Mouse (Mus musculus) kidney, embryonic 15.5 days (tissue): ENCODE measurements at regions not wholly inside any gene's neighbourhood (a gene's known extent, or its start where the extent isn't known, plus 50 kb on each side); places are given as distances from the start of the nearest gene placed in this dataset.

Source experiments
- ATAC-seq: fragments of 200-750 bp; cut with Nextera tagmentation; replicated peaks from 2 replicates; pipeline ENCODE4 v1.8.0; 2017; ENCODE audit warnings: moderate TSS enrichment; ENCODE audit not compliant: low FRiP score
- H3K27ac ChIP-seq: fragments of 300-500 bp; sonication (generic); 2 replicates; pipeline ENCODE4 v1.5.1; 2015; ENCODE audit warnings: mild to moderate bottlenecking, inconsistent platforms
- H3K27me3 ChIP-seq: fragments of 300-500 bp; sonication (generic); 2 replicates; pipeline ENCODE4 v1.6.1; 2015; ENCODE audit warnings: inconsistent platforms
- H3K36me3 ChIP-seq: fragments of 300-500 bp; sonication (generic); 2 replicates; pipeline ENCODE4 v1.6.1; 2015; ENCODE audit warnings: inconsistent platforms
- H3K4me1 ChIP-seq: fragments of 300-500 bp; sonication (generic); 2 replicates; pipeline ENCODE4 v1.6.1; 2015; ENCODE audit warnings: inconsistent platforms
- H3K4me2 ChIP-seq: fragments of 300-500 bp; sonication (generic); 2 replicates; pipeline ENCODE4 v1.6.1; 2015; ENCODE audit warnings: moderate library complexity, mild to moderate bottlenecking, inconsistent platforms
- H3K4me3 ChIP-seq: fragments of 300-500 bp; sonication (generic); replicated peaks from 2 replicates; pipeline ENCODE4 v1.5.1; 2015; ENCODE audit warnings: mild to moderate bottlenecking, inconsistent platforms
- H3K9ac ChIP-seq: fragments of 300-500 bp; sonication (generic); 2 replicates; pipeline ENCODE4 v1.6.1; 2015; ENCODE audit warnings: mild to moderate bottlenecking, inconsistent platforms
- H3K9me3 ChIP-seq: fragments of 300-500 bp; sonication (generic); replicated peaks from 2 replicates; pipeline ENCODE4 v1.6.1; 2016; ENCODE audit warnings: inconsistent platforms
- WGBS: fragments of 180-500 bp; shearing (Covaris S2); methylation state at CpG from one replicate; pipeline ENCODE4 v1.1.7; 2015; ENCODE audit warnings: mixed read lengths; 5-methylcytosine and 5-hydroxymethylcytosine counted together

DNA sequence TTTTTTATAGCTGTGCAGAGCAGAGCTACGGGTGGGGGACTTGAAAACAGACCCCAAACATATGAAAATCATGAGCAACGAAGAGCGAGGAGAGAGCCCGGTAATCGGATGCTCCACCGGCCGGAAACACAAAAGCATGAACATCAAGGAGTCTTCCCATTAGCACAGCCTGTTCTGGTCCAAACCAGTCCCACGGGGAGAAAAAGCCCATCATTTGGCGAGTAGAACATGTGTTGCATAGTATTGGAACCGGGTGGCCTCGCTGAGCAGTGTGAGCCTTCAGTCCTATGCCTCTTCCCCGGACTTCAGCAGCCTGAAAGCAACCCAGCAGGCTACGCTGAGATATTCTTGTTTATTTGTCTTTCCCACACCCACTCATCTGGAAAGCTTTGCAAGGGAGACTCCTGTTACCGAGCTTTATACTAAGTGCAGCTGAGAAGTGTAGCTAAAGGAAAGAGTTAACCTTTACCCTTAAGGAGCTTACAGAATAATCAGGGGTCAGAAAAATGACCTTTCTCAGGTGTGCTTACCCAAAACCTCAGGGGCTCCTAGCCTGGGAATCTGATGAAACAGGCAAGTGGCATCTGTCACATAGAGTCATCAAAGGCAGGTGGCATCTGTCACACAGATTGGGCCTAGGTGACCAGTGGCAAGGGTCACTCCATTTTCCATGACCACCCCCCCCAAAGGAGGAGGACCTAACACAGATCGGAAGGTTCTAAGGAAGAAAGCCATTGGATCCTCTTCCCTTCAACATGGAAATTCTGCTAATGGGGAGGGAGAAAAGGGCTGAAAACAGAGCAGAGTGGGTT, 209.8 kb downstream of the Hs3st3b1 start:
- ATAC-seq = peak; percentile 86
- Histone ChIP-seq H3K27ac (peak overlapping the region; percentile 45), H3K4me3 (no peak overlapping the region), H3K27me3 (no peaks in the 10 kb centered on the region), H3K4me1 (peaks cover 8% of the 10 kb centered on the region), H3K9ac (no peak overlapping the region), H3K9me3 (no peaks in the 10 kb centered on the region), H3K36me3 (no peaks in the 10 kb centered on the region), H3K4me2 (peak overlapping the region; percentile 42)
- WGBS = 46% methylated on average over 15 of the region's 15 CpGs

DNA sequence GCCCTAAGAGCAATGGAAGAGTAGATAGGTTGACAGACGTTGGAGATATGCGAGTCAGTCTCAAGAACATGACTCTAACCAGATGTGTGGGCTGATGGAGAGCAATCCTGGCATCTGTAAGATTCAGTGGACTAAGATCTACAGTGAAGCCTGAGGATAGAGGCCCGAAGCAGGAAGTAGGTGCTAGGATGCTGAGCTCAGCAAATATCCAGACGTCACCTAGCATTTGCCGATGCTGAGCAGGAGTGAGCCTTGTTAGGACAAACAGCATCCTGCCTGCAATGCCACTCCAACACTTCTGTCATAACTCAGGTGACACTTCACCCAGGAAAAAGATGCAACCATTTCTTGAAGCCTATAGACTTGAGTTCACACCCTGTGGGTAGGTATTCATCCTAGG, 199.8 kb downstream of the Hs3st3b1 start:
- no peaks in the 10 kb centered on the region for H3K9me3 ChIP-seq
- 0 out of 2 replicates have a peak, but pooled peaks cover 3% of the 10 kb centered on the region for H3K4me1 ChIP-seq
- H3K4me3 ChIP-seq = no peak overlapping the region
- H3K36me3 ChIP-seq = no peaks in the 10 kb centered on the region
- H3K4me2 ChIP-seq = no peak overlapping the region
- no peak overlapping the region for H3K9ac ChIP-seq
- no peaks in the 10 kb centered on the region for H3K27me3 ChIP-seq
- 93% methylated on average over 5 of the region's 5 CpGs for WGBS
- ATAC-seq = no peak
- no peak overlapping the region for H3K27ac ChIP-seq

DNA sequence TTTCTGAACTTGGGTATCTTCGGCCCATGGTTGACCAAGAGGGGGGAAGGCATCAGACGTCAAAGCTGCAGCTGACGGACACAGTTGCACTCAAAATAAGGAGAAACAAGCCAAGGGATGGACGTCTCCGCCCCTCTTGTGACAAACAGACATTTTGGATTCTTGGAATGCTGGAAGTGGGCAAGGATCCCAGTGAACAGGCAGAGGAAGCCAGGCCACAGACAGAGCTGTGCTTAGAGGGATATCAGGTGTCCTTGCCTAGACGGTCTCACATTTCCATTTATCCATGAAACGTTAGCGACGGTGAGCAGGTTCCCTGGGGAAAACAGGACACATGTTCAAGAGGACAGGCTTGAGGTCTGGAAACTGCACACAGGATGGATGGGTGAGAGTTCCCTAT, 191.2 kb downstream of the Hs3st3b1 start:
- H3K4me1 ChIP-seq = no peaks in the 10 kb centered on the region
- no peaks in the 10 kb centered on the region for H3K27me3 ChIP-seq
- no peak overlapping the region for H3K9ac ChIP-seq
- ATAC-seq = no peak
- no peak overlapping the region for H3K27ac ChIP-seq
- no peaks in the 10 kb centered on the region for H3K36me3 ChIP-seq
- 51% methylated on average over 9 of the region's 9 CpGs for WGBS
- no peaks in the 10 kb centered on the region for H3K9me3 ChIP-seq
- H3K4me3 ChIP-seq = no peak overlapping the region
- H3K4me2 ChIP-seq = no peak overlapping the region

DNA sequence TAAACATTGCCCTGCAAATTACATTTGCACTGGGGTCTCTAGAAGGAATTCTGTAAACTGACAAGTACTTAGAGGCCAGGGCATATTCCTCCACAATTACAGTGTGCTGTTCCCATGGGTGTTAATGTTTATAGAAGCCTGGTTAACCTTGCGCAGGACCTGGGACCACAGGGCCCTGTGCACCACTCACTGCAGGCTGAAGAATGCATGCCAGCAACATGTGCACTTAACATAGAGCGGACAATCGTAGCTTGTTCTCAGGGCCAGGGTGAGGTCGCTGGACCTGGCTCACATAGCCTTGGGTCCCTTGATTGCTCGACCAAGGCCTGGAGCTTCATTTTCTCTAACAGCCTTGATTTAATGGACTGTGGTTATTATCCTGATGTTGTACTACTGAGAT, 168.8 kb downstream of the Hs3st3b1 start:
- WGBS = 36% methylated on average over 5 of the region's 5 CpGs
- ATAC-seq = peak; percentile 91
- no peaks in the 10 kb centered on the region for H3K36me3 ChIP-seq
- H3K27ac ChIP-seq = peak overlapping the region; percentile 70
- H3K4me2 ChIP-seq = no peak overlapping the region
- no peak overlapping the region for H3K4me3 ChIP-seq
- no peak overlapping the region for H3K9ac ChIP-seq
- no peaks in the 10 kb centered on the region for H3K27me3 ChIP-seq
- H3K4me1 ChIP-seq = peaks cover 22% of the 10 kb centered on the region
- H3K9me3 ChIP-seq = no peaks in the 10 kb centered on the region

DNA sequence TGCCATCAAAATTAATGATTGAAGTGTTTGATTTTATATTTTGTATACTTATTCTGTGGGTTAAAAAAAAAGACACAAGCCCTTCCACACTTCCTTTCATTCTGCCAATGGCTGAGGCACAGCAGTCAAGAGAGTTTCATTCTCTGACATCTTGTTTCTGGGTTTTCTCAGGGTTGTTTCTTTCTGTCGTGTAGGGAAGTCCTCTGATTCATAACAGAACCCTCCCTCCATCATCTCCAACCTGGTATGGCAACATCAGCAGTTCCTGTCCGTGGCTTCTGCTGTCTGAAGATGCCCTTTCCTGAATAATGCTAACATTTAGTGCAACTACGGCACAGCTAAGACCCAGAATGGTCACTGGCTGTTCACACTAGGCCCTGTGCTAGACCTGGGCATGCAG, 167.3 kb downstream of the Hs3st3b1 start:
- WGBS = 66% methylated on average over 3 of the region's 3 CpGs
- Histone ChIP-seq H3K9me3 (no peaks in the 10 kb centered on the region), H3K27me3 (no peaks in the 10 kb centered on the region), H3K36me3 (no peaks in the 10 kb centered on the region), H3K4me3 (no peak overlapping the region), H3K27ac (0 out of 2 replicates have a peak overlapping the region, but pooled peaks have one; percentile 14), H3K9ac (no peak overlapping the region), H3K4me1 (peaks cover 30% of the 10 kb centered on the region), H3K4me2 (no peak overlapping the region)
- ATAC-seq = no peak

DNA sequence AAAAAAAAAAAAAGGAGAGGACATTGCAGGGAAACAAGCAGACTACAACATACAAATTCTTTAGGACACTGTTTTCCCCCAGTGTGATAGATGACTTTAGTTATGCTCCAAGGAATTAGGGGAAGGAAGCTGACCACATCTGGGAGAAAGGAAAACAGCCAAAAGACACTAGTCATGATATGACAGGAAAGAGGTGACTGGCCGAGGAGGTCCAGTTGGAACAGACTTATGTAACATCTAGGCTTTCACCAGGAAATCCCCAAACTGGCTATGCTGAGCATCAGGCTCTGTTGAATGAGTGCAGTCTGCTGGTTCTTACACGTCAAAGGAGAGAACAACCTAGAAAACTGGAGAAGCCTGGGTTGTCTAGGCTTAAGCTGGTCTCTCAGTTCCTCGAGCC, 163.8 kb downstream of the Hs3st3b1 start:
- no peak overlapping the region for H3K9ac ChIP-seq
- peaks cover 25% of the 10 kb centered on the region for H3K4me1 ChIP-seq
- no peak overlapping the region for H3K27ac ChIP-seq
- H3K27me3 ChIP-seq = no peaks in the 10 kb centered on the region
- H3K9me3 ChIP-seq = no peaks in the 10 kb centered on the region
- no peaks in the 10 kb centered on the region for H3K36me3 ChIP-seq
- no peak for ATAC-seq
- WGBS = 61% methylated on average over 3 of the region's 3 CpGs
- H3K4me2 ChIP-seq = no peak overlapping the region
- no peak overlapping the region for H3K4me3 ChIP-seq

DNA sequence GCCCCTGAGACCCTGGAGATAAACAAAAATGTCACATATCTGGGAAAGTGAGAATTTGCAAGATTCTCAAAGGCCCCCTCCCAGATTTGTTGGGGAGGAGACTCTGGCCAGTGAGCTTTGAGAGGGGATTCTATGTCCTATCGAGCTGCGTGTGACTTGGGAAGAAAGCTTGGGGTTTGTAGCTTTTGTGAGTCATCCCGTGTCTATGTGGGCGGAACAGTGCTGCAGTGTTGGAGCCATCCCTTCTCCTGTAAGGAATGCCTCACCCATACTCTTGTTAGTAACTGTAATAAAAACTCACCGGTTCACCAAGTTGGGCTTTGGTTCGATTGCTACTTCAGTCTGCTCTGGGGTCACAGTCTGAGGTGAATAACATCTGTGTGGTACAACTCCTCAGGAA, 160.5 kb downstream of the Hs3st3b1 start:
- 64% methylated on average over 6 of the region's 6 CpGs for WGBS
- no peaks in the 10 kb centered on the region for H3K9me3 ChIP-seq

DNA sequence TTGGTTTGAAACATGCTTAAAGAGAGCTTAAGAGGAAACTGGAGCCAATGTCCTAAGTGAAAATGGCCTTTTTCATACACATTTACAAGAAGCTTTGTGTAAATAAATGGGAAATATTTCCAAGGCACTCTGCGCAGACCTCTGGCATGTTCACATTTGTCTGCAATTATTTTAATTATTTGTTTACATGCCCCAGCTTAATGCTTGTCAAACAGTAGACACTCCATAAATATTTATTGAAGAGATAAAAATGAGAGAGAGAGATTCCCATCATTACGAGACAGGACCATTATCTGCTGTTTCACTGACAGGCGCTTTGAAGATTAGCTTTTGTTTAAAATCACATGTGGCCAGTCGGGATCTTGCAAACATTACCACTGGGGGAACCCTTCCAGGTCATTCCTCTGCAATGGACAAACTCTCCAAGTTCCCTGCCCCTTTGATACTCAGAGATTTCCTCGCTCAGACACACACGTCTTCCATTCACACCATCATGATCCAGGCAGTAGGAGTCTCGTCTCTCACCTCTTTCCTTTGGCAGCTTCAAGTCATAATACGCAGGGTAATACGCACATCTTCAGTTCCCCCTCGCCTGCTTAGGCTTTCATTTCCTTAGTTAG, 154.3 kb downstream of the Hs3st3b1 start:
- H3K4me1 ChIP-seq = no peaks in the 10 kb centered on the region
- no peak overlapping the region for H3K9ac ChIP-seq
- H3K36me3 ChIP-seq = no peaks in the 10 kb centered on the region
- no peak for ATAC-seq
- no peak overlapping the region for H3K4me3 ChIP-seq
- WGBS = 77% methylated on average over 10 of the region's 10 CpGs
- H3K27ac ChIP-seq = no peak overlapping the region
- H3K4me2 ChIP-seq = no peak overlapping the region
- H3K27me3 ChIP-seq = no peaks in the 10 kb centered on the region
- no peaks in the 10 kb centered on the region for H3K9me3 ChIP-seq

More for the DNA sequence above, 160.5 kb downstream of the Hs3st3b1 start:
- H3K27ac ChIP-seq = no peak overlapping the region
- H3K27me3 ChIP-seq = no peaks in the 10 kb centered on the region
- no peaks in the 10 kb centered on the region for H3K36me3 ChIP-seq
- no peak overlapping the region for H3K4me2 ChIP-seq
- H3K9ac ChIP-seq = no peak overlapping the region
- no peak for ATAC-seq
- peaks cover 16% of the 10 kb centered on the region for H3K4me1 ChIP-seq
- no peak overlapping the region for H3K4me3 ChIP-seq

DNA sequence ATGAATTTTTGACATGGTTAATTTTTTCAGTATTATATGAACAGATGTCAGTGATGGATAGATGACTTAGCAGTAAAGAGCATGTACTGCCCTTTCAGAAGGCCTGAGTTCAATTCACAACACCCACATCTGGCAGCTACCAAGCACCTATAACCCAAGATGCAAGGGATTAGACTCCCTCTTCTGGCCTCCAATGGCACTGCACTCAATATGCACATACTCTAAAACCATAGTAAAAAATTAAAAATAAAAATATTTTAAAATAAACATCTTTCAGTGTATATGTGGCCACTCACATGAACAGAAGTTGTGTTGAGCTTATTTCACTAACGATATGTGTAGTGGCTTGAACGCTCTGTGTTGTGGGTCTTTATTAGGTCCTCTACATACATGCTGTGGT, 152.4 kb downstream of the Hs3st3b1 start:
- 96% methylated on average over 2 of the region's 2 CpGs for WGBS
- no peak overlapping the region for H3K4me3 ChIP-seq
- H3K27ac ChIP-seq = no peak overlapping the region
- H3K4me2 ChIP-seq = no peak overlapping the region
- no peak for ATAC-seq
- no peaks in the 10 kb centered on the region for H3K9me3 ChIP-seq
- no peak overlapping the region for H3K9ac ChIP-seq
- H3K27me3 ChIP-seq = no peaks in the 10 kb centered on the region
- H3K4me1 ChIP-seq = no peaks in the 10 kb centered on the region
- no peaks in the 10 kb centered on the region for H3K36me3 ChIP-seq

DNA sequence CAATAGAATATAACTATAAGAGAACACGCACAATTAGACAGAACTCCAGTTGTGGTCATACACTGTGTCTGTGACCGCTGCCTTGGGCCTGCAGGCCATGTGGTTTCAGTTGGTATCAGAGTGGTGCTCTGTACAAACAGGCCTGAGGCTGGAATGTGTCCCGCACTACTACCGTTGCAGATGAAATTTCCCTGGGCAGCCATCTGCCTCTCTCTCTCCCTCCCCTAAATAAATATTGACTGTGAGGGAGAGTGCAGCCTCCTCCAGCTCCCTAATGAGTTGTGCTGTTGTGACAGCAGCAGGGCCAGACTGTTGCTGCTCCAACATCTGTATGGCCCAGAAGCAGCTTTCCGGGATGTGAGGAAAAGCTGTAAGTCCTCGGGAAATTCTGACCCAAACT, 146.7 kb downstream of the Hs3st3b1 start:
- Histone ChIP-seq H3K4me3 (no peak overlapping the region), H3K36me3 (no peaks in the 10 kb centered on the region), H3K27ac (no peak overlapping the region), H3K4me2 (no peak overlapping the region), H3K27me3 (no peaks in the 10 kb centered on the region), H3K9ac (no peak overlapping the region), H3K9me3 (no peaks in the 10 kb centered on the region), H3K4me1 (peaks cover 13% of the 10 kb centered on the region; the same call in 1 of the 2 replicates)
- peak; percentile 66 for ATAC-seq
- 31% methylated on average over 6 of the region's 6 CpGs for WGBS

DNA sequence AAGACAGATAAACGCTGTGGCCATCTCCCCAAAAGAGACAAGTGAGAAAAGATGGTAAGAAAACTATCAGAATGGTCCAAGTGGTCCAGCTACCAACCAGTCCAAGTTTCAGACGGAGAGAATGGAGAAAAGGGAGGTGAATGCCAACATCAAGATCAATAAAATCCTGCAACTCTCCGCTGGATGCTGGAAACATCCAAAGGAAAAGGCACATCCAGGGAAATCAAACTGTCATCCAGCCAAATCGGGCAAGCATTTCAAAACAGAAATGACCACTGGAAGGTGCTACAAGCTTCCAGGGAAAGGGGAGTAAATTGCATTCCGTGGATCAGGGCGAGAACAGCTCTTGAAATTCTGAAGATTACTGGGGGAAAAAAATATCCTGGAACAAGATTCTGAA, 142.7 kb downstream of the Hs3st3b1 start:
- WGBS = 79% methylated on average over 6 of the region's 6 CpGs
- H3K9me3 ChIP-seq = no peaks in the 10 kb centered on the region
- H3K9ac ChIP-seq = no peak overlapping the region
- no peak overlapping the region for H3K27ac ChIP-seq
- H3K27me3 ChIP-seq = no peaks in the 10 kb centered on the region
- H3K4me2 ChIP-seq = no peak overlapping the region
- no peaks in the 10 kb centered on the region for H3K36me3 ChIP-seq
- no peak overlapping the region for H3K4me3 ChIP-seq
- H3K4me1 ChIP-seq = peaks cover 14% of the 10 kb centered on the region; the same call in 1 of the 2 replicates
- ATAC-seq = no peak

DNA sequence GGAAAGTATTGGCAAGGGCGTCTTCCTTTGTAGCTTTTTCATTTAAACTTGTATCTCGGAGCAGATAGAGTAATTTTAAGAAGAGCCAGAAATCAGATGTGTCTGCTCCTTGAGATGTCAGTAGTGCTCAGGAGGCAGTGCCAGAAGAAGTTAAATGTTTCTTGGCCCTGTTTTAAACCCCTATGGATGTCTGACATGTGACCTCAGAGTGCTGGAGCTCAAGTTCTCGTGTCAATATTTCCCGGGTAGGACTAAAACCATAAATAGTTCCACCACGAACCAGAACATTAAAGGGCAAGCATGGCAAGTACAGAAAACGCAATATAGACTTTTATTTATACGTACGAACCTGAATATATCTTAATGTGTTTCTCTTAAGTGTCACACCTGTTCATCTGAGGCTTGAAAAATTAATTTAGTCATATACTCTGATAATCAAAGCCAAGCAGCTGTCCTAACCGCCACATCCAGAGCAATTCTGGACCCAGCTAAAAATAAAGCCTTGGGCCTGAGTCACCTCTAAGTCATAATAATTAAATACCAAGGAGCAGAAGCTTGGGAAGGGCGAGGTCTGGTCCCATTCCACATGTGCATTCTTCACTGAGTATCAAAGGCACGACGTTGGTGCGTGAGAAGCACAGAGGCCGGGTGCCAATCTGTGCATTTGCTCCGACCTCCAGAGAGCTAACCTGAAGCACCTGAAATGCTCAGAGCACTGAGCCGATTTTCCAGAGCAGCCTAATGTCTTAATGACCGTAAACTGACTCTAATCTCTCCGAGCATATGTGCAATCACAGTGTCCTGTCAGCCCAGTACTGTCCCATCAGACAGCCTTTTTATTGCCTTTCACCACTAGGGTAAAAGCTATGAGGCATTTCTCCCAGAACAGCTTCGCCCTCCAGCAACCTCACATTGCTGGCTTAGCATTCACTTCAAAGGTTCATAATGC, 139.8 kb downstream of the Hs3st3b1 start:
- ATAC-seq = no peak
- H3K36me3 ChIP-seq = no peaks in the 10 kb centered on the region
- 64% methylated on average over 19 of the region's 19 CpGs for WGBS
- H3K4me1 ChIP-seq = peaks cover 29% of the 10 kb centered on the region
- H3K4me2 ChIP-seq = no peak overlapping the region
- no peaks in the 10 kb centered on the region for H3K9me3 ChIP-seq
- H3K9ac ChIP-seq = no peak overlapping the region
- no peak overlapping the region for H3K4me3 ChIP-seq
- H3K27ac ChIP-seq = no peak overlapping the region
- no peaks in the 10 kb centered on the region for H3K27me3 ChIP-seq
